Mouse (Mus musculus): ENCODE data around the gene Gcnt3. TPM values are rescaled to one million over a fixed set of nuclear protein-coding genes. Genes with fewer than 3 reads are reported as not detected.

Gene Gcnt3
- polyA plus RNA-seq, 1 experiment from 2014 or later: not detected

- ATAC-seq (ENCODE audit: low FRiP score): peak; percentile 98
- Histone ChIP-seq H3K4me1 (replicated peaks) (peaks cover 21% of the 10 kb centered on the region), H3K27ac (peak within 1 kb of the TSS; percentile 95), H3K9ac (peak within 1 kb of the TSS; percentile 90), H3K27me3 (no peaks in the 10 kb centered on the region), H3K36me3 (peaks cover 30% of the 10 kb centered on the region), H3K4me3 (peak within 1 kb of the TSS; percentile 86), H3K9me3 (no peaks in the 10 kb centered on the region), H3K4me2 (peak within 1 kb of the TSS; percentile 80)
- under 1% methylated on average over 55 of the region's 57 CpGs for WGBS
These were observed 25.4 kb downstream of the Gcnt3 start, which contains the start of gene Gtf2a2 for GRCm38 (mm10) chr9:70012408-70012901. TSS of gene Gtf2a2 (plus strand) at chr9:70012550.

GRCm38 (mm10) chr9:70011537-70012407 lies 26.1 kb downstream of the Gcnt3 start:
- no peaks in the 10 kb centered on the region for H3K27me3 ChIP-seq
- H3K9me3 ChIP-seq: no peaks in the 10 kb centered on the region
- peak; percentile 54; the same call in 1 of the 2 replicates for ATAC-seq (ENCODE audit: low FRiP score)
- peak overlapping the region; percentile 86 for H3K4me3 ChIP-seq
- WGBS: 63% methylated on average over 14 of the region's 14 CpGs
- peaks cover 35% of the 10 kb centered on the region for H3K36me3 ChIP-seq
- peak overlapping the region; percentile 90; the same call in 1 of the 2 replicates for H3K9ac ChIP-seq
- peak overlapping the region; percentile 95 for H3K27ac ChIP-seq
- H3K4me1 ChIP-seq (replicated peaks): peaks cover 21% of the 10 kb centered on the region
- H3K4me2 ChIP-seq: peak overlapping the region; percentile 80

DNA sequence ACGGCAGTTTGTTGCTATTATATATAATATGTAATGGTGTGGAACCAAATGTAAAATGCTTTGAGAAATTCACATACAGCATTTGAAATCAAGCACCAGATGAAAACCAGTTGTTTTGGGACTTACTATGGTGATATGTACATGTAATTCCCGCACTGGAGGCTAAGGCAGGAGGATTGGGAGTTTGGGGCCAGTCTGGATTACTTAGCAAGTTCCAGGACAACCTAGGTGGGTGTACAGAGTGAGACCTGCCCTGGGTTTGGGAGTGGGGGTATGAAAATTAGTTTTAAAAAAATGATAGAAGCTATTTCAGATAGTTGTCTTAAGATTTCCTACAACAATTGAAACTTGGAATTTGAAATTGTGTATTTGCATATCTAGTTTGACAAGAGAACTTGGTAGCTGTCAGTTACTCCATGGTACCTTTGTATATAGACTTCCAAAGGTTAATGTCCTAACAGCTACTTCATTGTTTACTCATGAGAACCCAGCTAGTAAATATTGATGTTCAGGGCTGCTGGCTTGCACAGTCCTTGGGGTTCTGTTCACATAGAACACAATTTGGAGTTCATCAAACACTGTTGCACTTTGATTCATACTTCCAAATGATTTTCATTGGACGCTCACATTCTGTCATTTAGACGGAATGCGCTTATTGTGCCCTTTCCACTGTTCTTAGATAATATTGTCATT lies 27.0 kb downstream of the Gcnt3 start:
- Histone ChIP-seq H3K9me3 (no peaks in the 10 kb centered on the region), H3K4me3 (no peak overlapping the region), H3K9ac (no peak overlapping the region), H3K4me1 (replicated peaks) (peaks cover 21% of the 10 kb centered on the region), H3K27me3 (no peaks in the 10 kb centered on the region), H3K36me3 (peaks cover 37% of the 10 kb centered on the region), H3K4me2 (no peak overlapping the region), H3K27ac (no peak overlapping the region)
- 95% methylated on average over 5 of the region's 5 CpGs for WGBS
- ATAC-seq (ENCODE audit: low FRiP score): no peak

GRCm38 (mm10) chr9:70009754-70010304 lies 28.1 kb downstream of the Gcnt3 start:
- H3K4me3 ChIP-seq: no peak overlapping the region
- no peak overlapping the region for H3K27ac ChIP-seq
- H3K36me3 ChIP-seq: peaks cover 44% of the 10 kb centered on the region
- H3K27me3 ChIP-seq: no peaks in the 10 kb centered on the region
- H3K4me2 ChIP-seq: no peak overlapping the region
- H3K9ac ChIP-seq: no peak overlapping the region
- WGBS: 93% methylated on average over 8 of the region's 8 CpGs
- H3K9me3 ChIP-seq: no peaks in the 10 kb centered on the region
- ATAC-seq (ENCODE audit: low FRiP score): no peak
- peaks cover 21% of the 10 kb centered on the region for H3K4me1 ChIP-seq (replicated peaks)

GRCm38 (mm10) chr9:70007506-70008248 lies 30.2 kb downstream of the Gcnt3 start:
- Histone ChIP-seq H3K4me2 (no peak overlapping the region), H3K36me3 (peaks cover 63% of the 10 kb centered on the region), H3K27ac (no peak overlapping the region), H3K4me1 (replicated peaks) (peaks cover 5% of the 10 kb centered on the region; the same call in 1 of the 2 replicates), H3K27me3 (no peaks in the 10 kb centered on the region), H3K9me3 (no peaks in the 10 kb centered on the region), H3K4me3 (no peak overlapping the region), H3K9ac (no peak overlapping the region)
- ATAC-seq (ENCODE audit: low FRiP score): no peak
- 83% methylated on average over 14 of the region's 14 CpGs for WGBS

GRCm38 (mm10) chr9:70006984-70007383 lies 30.9 kb downstream of the Gcnt3 start:
- H3K4me3 ChIP-seq: no peak overlapping the region
- ATAC-seq (ENCODE audit: low FRiP score): no peak
- H3K4me1 ChIP-seq (replicated peaks): peaks cover 3% of the 10 kb centered on the region; the same call in 1 of the 2 replicates
- H3K9ac ChIP-seq: no peak overlapping the region
- H3K36me3 ChIP-seq: peaks cover 69% of the 10 kb centered on the region
- no peak overlapping the region for H3K4me2 ChIP-seq
- WGBS: 96% methylated on average over 5 of the region's 5 CpGs
- H3K27me3 ChIP-seq: no peaks in the 10 kb centered on the region
- no peaks in the 10 kb centered on the region for H3K9me3 ChIP-seq
- no peak overlapping the region for H3K27ac ChIP-seq

- Histone ChIP-seq H3K36me3 (peaks cover 83% of the 10 kb centered on the region), H3K4me1 (replicated peaks) (no peaks in the 10 kb centered on the region), H3K27me3 (no peaks in the 10 kb centered on the region), H3K9ac (no peak overlapping the region), H3K4me2 (no peak overlapping the region), H3K9me3 (no peaks in the 10 kb centered on the region), H3K27ac (no peak overlapping the region), H3K4me3 (no peak overlapping the region)
- WGBS: 90% methylated on average over 10 of the region's 10 CpGs
- ATAC-seq (ENCODE audit: low FRiP score): no peak
These were observed 34.4 kb downstream of the Gcnt3 start for GRCm38 (mm10) chr9:70003516-70003915.

DNA sequence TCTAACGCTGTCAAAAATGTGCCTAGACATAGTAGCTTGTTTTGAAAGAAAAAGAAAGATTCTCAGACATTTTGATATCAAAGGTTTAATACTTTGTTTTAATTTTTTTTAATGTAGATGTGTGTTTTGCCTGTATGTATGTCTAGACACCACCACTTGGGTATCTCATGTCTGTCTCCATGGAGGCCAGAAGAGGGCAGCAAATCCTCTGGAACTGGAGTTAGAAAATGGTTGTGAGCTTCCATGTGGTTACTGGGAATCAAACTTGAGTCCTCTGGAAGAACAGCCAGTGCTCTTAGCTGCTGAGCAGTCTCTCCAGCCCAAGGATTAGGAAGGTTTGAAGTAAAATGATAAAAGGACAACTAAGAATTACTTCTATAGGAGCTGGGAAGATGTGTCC lies 38.6 kb downstream of the Gcnt3 start:
- Histone ChIP-seq H3K27ac (no peak overlapping the region), H3K36me3 (peaks cover 83% of the 10 kb centered on the region), H3K27me3 (no peaks in the 10 kb centered on the region), H3K4me3 (no peak overlapping the region), H3K9ac (no peak overlapping the region), H3K4me2 (no peak overlapping the region), H3K4me1 (replicated peaks) (no peaks in the 10 kb centered on the region), H3K9me3 (no peaks in the 10 kb centered on the region)
- no peak for ATAC-seq (ENCODE audit: low FRiP score)
- 89% methylated on average over 1 of the region's 1 CpGs for WGBS

DNA sequence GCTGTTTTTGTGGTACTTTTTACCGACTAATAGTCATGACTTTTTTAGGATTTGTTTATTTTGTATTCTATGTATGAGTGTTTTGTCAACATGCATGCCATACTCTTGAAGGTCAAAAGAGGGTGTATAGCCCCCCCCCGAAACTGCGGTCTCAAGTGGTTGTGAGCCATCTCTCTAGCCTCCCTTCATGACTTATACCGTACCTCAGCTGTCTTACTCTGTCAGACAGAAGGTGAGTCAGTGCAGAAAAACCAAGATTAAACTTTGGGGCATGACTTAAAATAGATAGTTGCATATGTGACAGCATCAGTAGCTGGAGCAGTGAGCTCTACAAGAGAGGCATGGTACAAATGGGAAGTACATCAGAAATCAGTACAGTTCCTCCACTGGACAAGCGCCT lies 43.3 kb downstream of the Gcnt3 start:
- Histone ChIP-seq H3K27me3 (no peaks in the 10 kb centered on the region), H3K4me2 (no peak overlapping the region), H3K9me3 (no peaks in the 10 kb centered on the region), H3K4me3 (no peak overlapping the region), H3K9ac (no peak overlapping the region), H3K4me1 (replicated peaks) (peaks cover 30% of the 10 kb centered on the region), H3K36me3 (peaks cover 49% of the 10 kb centered on the region), H3K27ac (no peak overlapping the region)
- no peak for ATAC-seq (ENCODE audit: low FRiP score)
- WGBS: 98% methylated on average over 5 of the region's 5 CpGs

GRCm38 (mm10) chr9:69993479-69993878 lies 44.4 kb downstream of the Gcnt3 start:
- 77% methylated on average over 1 of the region's 1 CpGs for WGBS
- no peak overlapping the region for H3K9ac ChIP-seq
- no peak overlapping the region for H3K4me3 ChIP-seq
- peaks cover 30% of the 10 kb centered on the region for H3K4me1 ChIP-seq (replicated peaks)
- peaks cover 38% of the 10 kb centered on the region for H3K36me3 ChIP-seq
- ATAC-seq (ENCODE audit: low FRiP score): no peak
- no peak overlapping the region for H3K27ac ChIP-seq
- H3K27me3 ChIP-seq: no peaks in the 10 kb centered on the region
- H3K4me2 ChIP-seq: no peak overlapping the region
- no peaks in the 10 kb centered on the region for H3K9me3 ChIP-seq

GRCm38 (mm10) chr9:69992841-69993277 lies 45.0 kb downstream of the Gcnt3 start:
- H3K9me3 ChIP-seq: no peaks in the 10 kb centered on the region
- H3K36me3 ChIP-seq: peaks cover 32% of the 10 kb centered on the region
- no peak overlapping the region for H3K4me2 ChIP-seq
- 85% methylated on average over 5 of the region's 5 CpGs for WGBS
- no peak overlapping the region for H3K4me3 ChIP-seq
- no peak overlapping the region for H3K9ac ChIP-seq
- no peaks in the 10 kb centered on the region for H3K27me3 ChIP-seq
- no peak overlapping the region for H3K27ac ChIP-seq
- H3K4me1 ChIP-seq (replicated peaks): peaks cover 30% of the 10 kb centered on the region
- ATAC-seq (ENCODE audit: low FRiP score): no peak
